Mouse (Mus musculus): ENCODE data around the gene Zfp609. TPM values are rescaled to one million over a fixed set of nuclear protein-coding genes. Genes with fewer than 3 reads are reported as not detected.
"Not testable (repeated sequence)": the region's sequence is repeated elsewhere in the genome, so short reads cannot be mapped to it uniquely, and the experiment has no call there.

Gene Zfp609
- polyA plus RNA-seq, 1 experiment from 2014 or later: 6.4 TPM

GRCm38 (mm10) chr9:65661029-65661428, 166.3 kb downstream of the Zfp609 start:
- H3K27ac ChIP-seq (replicated peaks; ENCODE audit: low read depth, low read length): no peak overlapping the region
- ATAC-seq (ENCODE audit: low read depth) (no peak), DNase-seq (ENCODE audit: low spot score) (no peak)
- H3K9me3 ChIP-seq (ENCODE audit: control insufficient read depth, low read length): no peaks in the 10 kb centered on the region
- H3K36me3 ChIP-seq (ENCODE audit: control insufficient read depth, insufficient read depth, low read length): no peaks in the 10 kb centered on the region
- H3K4me1 ChIP-seq (ENCODE audit: control insufficient read depth, insufficient read depth, low read length): no peaks in the 10 kb centered on the region
- 57% methylated on average over 5 of the region's 5 CpGs for WGBS
- H3K4me3 ChIP-seq (ENCODE audit: low read depth, low read length): no peak overlapping the region
- no peak overlapping the region for H3K9ac ChIP-seq (ENCODE audit: low read depth, low read length)
- H3K27me3 ChIP-seq (replicated peaks; ENCODE audit: control insufficient read depth, insufficient read depth, low read length): no peaks in the 10 kb centered on the region
- no peak overlapping the region for H3K4me2 ChIP-seq (ENCODE audit: low read depth, low read length)

DNA sequence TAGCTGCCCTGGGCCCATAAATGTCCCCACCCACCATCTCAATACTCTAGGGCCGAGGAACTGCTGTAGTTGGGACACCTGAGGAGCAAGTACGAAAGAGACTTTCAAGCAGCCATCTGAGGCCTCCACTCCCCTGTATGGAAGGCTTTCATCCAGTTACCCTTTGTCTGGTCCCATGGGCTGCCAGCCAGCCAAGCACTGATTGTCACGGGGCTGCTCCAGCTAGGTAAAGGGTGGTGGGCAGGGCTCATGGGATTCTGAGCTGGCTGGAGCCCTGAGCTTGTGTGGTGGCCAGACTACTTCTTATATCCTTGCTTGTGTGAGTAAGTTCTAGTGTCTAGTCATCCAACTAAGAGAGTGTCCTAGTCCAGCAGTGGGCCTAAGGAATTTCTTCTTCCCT, 170.1 kb downstream of the Zfp609 start:
- Histone ChIP-seq H3K27ac (replicated peaks; ENCODE audit: low read depth, low read length) (no peak overlapping the region), H3K9ac (ENCODE audit: low read depth, low read length) (no peak overlapping the region), H3K9me3 (ENCODE audit: control insufficient read depth, low read length) (no peaks in the 10 kb centered on the region), H3K27me3 (replicated peaks; ENCODE audit: control insufficient read depth, insufficient read depth, low read length) (no peaks in the 10 kb centered on the region), H3K4me2 (ENCODE audit: low read depth, low read length) (no peak overlapping the region), H3K4me1 (ENCODE audit: control insufficient read depth, insufficient read depth, low read length) (no peaks in the 10 kb centered on the region), H3K36me3 (ENCODE audit: control insufficient read depth, insufficient read depth, low read length) (no peaks in the 10 kb centered on the region), H3K4me3 (ENCODE audit: low read depth, low read length) (no peak overlapping the region)
- no peak for ATAC-seq (ENCODE audit: low read depth)
- no peak for DNase-seq (ENCODE audit: low spot score)
- WGBS: 86% methylated on average over 3 of the region's 3 CpGs

- Histone ChIP-seq H3K27ac (replicated peaks; ENCODE audit: low read depth, low read length) (no peak overlapping the region), H3K36me3 (ENCODE audit: control insufficient read depth, insufficient read depth, low read length) (no peaks in the 10 kb centered on the region), H3K4me2 (ENCODE audit: low read depth, low read length) (no peak overlapping the region), H3K9me3 (ENCODE audit: control insufficient read depth, low read length) (no peaks in the 10 kb centered on the region), H3K4me1 (ENCODE audit: control insufficient read depth, insufficient read depth, low read length) (no peaks in the 10 kb centered on the region), H3K4me3 (ENCODE audit: low read depth, low read length) (no peak overlapping the region), H3K27me3 (replicated peaks; ENCODE audit: control insufficient read depth, insufficient read depth, low read length) (no peaks in the 10 kb centered on the region), H3K9ac (ENCODE audit: low read depth, low read length) (no peak overlapping the region)
- no peak for ATAC-seq (ENCODE audit: low read depth)
- no peak for DNase-seq (ENCODE audit: low spot score)
- WGBS: 83% methylated on average over 8 of the region's 8 CpGs
These were observed 171.8 kb downstream of the Zfp609 start for GRCm38 (mm10) chr9:65655540-65655939.

- H3K36me3 ChIP-seq (ENCODE audit: control insufficient read depth, insufficient read depth, low read length): no peaks in the 10 kb centered on the region
- no peaks in the 10 kb centered on the region for H3K27me3 ChIP-seq (replicated peaks; ENCODE audit: control insufficient read depth, insufficient read depth, low read length)
- H3K27ac ChIP-seq (replicated peaks; ENCODE audit: low read depth, low read length): no peak overlapping the region
- WGBS: 80% methylated on average over 3 of the region's 3 CpGs
- ATAC-seq (ENCODE audit: low read depth) (no peak), DNase-seq (ENCODE audit: low spot score) (no peak)
- H3K4me3 ChIP-seq (ENCODE audit: low read depth, low read length): no peak overlapping the region
- H3K9ac ChIP-seq (ENCODE audit: low read depth, low read length): no peak overlapping the region
- H3K4me2 ChIP-seq (ENCODE audit: low read depth, low read length): no peak overlapping the region
- no peaks in the 10 kb centered on the region for H3K4me1 ChIP-seq (ENCODE audit: control insufficient read depth, insufficient read depth, low read length)
- no peaks in the 10 kb centered on the region for H3K9me3 ChIP-seq (ENCODE audit: control insufficient read depth, low read length)
These were observed 172.6 kb downstream of the Zfp609 start for GRCm38 (mm10) chr9:65654700-65655237.

- Histone ChIP-seq H3K27ac (replicated peaks; ENCODE audit: low read depth, low read length) (no peak overlapping the region), H3K9me3 (ENCODE audit: control insufficient read depth, low read length) (no peaks in the 10 kb centered on the region), H3K4me1 (ENCODE audit: control insufficient read depth, insufficient read depth, low read length) (no peaks in the 10 kb centered on the region), H3K36me3 (ENCODE audit: control insufficient read depth, insufficient read depth, low read length) (no peaks in the 10 kb centered on the region), H3K27me3 (replicated peaks; ENCODE audit: control insufficient read depth, insufficient read depth, low read length) (no peaks in the 10 kb centered on the region), H3K9ac (ENCODE audit: low read depth, low read length) (no peak overlapping the region), H3K4me2 (ENCODE audit: low read depth, low read length) (no peak overlapping the region), H3K4me3 (ENCODE audit: low read depth, low read length) (no peak overlapping the region)
- ATAC-seq (ENCODE audit: low read depth) (no peak), DNase-seq (ENCODE audit: low spot score) (no peak)
- 88% methylated on average over 4 of the region's 4 CpGs for WGBS
These were observed 173.6 kb downstream of the Zfp609 start for GRCm38 (mm10) chr9:65653741-65654140.

DNA sequence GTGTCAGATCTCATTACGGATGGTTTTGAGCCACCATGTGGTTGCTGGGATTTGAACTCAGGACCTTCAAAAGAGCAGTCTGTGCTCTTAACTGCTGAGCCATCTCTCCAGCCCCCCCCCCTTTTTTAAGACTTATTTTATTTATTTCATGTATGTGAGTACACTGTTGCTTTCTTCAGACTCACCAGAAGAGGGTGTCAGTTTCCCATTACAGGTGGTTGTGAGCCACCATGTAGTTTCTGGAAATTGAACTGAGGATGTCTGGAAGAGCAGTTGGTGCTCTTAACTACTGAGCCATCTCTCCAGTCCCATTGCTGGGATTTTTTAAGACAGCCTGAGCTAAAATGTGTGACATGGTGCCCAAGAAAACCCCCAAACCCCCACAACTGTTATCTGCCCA, 175.4 kb downstream of the Zfp609 start:
- H3K36me3 ChIP-seq (ENCODE audit: control insufficient read depth, insufficient read depth, low read length); H3K4me3 ChIP-seq (ENCODE audit: low read depth, low read length); H3K9me3 ChIP-seq (ENCODE audit: control insufficient read depth, low read length); H3K27ac ChIP-seq (replicated peaks; ENCODE audit: low read depth, low read length); H3K9ac ChIP-seq (ENCODE audit: low read depth, low read length); H3K4me2 ChIP-seq (ENCODE audit: low read depth, low read length); DNase-seq (ENCODE audit: low spot score); H3K27me3 ChIP-seq (replicated peaks; ENCODE audit: control insufficient read depth, insufficient read depth, low read length); H3K4me1 ChIP-seq (ENCODE audit: control insufficient read depth, insufficient read depth, low read length); ATAC-seq (ENCODE audit: low read depth): not testable (repeated sequence)
- 96% methylated on average over 1 of the region's 1 CpGs for WGBS

DNA sequence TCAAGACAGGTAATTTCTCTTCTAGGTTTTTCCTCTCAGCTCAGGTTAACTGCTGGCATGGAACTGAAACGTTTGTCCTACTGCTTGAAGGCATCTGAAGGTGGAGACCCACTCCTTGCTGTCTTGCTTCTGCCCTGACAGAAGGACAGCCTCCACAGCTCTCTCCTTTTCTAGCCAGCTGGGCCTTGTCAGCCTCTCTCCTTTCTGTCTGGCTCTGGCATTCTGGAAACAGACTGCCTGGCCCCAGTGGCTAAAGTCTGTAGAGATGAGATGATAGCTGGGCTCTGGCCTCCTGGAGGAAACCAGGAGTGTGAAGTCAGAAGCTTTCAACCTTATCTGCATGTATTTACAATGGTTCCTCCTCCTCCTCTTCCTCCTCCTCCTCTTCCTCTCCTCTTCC, 177.4 kb downstream of the Zfp609 start:
- Histone ChIP-seq H3K36me3 (ENCODE audit: control insufficient read depth, insufficient read depth, low read length) (no peaks in the 10 kb centered on the region), H3K27me3 (replicated peaks; ENCODE audit: control insufficient read depth, insufficient read depth, low read length) (no peaks in the 10 kb centered on the region), H3K4me3 (ENCODE audit: low read depth, low read length) (no peak overlapping the region), H3K9me3 (ENCODE audit: control insufficient read depth, low read length) (no peaks in the 10 kb centered on the region), H3K27ac (replicated peaks; ENCODE audit: low read depth, low read length) (no peak overlapping the region), H3K4me2 (ENCODE audit: low read depth, low read length) (no peak overlapping the region), H3K4me1 (ENCODE audit: control insufficient read depth, insufficient read depth, low read length) (no peaks in the 10 kb centered on the region), H3K9ac (ENCODE audit: low read depth, low read length) (no peak overlapping the region)
- DNase-seq (ENCODE audit: low spot score) (no peak), ATAC-seq (ENCODE audit: low read depth) (no peak)
- WGBS: 69% methylated on average over 1 of the region's 1 CpGs

DNA sequence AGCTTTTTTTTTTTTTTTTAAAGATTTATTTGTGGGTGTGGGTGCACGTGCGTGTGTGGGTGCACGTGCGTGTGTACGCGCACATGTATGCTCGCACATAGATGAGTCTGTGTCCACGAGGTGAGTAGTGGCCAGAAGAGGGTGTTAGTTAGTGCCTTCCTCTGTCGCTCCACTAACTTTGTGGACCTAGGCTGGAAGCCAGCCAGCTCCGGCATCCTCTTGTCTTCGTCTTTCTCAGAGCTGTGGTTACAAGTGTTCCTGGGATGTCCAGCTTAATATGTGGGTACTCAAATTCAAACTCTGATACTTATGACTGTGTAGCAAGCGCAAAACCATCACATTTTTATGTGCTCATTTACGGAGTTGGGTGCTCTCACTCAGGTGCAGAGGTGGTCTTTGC, 178.6 kb downstream of the Zfp609 start:
- WGBS: 89% methylated on average over 13 of the region's 13 CpGs
- Histone ChIP-seq H3K4me3 (ENCODE audit: low read depth, low read length) (no peak overlapping the region), H3K4me2 (ENCODE audit: low read depth, low read length) (no peak overlapping the region), H3K27ac (replicated peaks; ENCODE audit: low read depth, low read length) (no peak overlapping the region), H3K36me3 (ENCODE audit: control insufficient read depth, insufficient read depth, low read length) (no peaks in the 10 kb centered on the region), H3K9ac (ENCODE audit: low read depth, low read length) (no peak overlapping the region), H3K27me3 (replicated peaks; ENCODE audit: control insufficient read depth, insufficient read depth, low read length) (no peaks in the 10 kb centered on the region), H3K4me1 (ENCODE audit: control insufficient read depth, insufficient read depth, low read length) (no peaks in the 10 kb centered on the region), H3K9me3 (ENCODE audit: control insufficient read depth, low read length) (no peaks in the 10 kb centered on the region)
- DNase-seq (ENCODE audit: low spot score) (no peak), ATAC-seq (ENCODE audit: low read depth) (no peak)

GRCm38 (mm10) chr9:65646782-65647181, 180.6 kb downstream of the Zfp609 start:
- Histone ChIP-seq H3K9ac (ENCODE audit: low read depth, low read length) (no peak overlapping the region), H3K27ac (replicated peaks; ENCODE audit: low read depth, low read length) (no peak overlapping the region), H3K4me1 (ENCODE audit: control insufficient read depth, insufficient read depth, low read length) (peaks cover 2% of the 10 kb centered on the region; the same call in 1 of the 2 replicates), H3K9me3 (ENCODE audit: control insufficient read depth, low read length) (no peaks in the 10 kb centered on the region), H3K36me3 (ENCODE audit: control insufficient read depth, insufficient read depth, low read length) (no peaks in the 10 kb centered on the region), H3K4me2 (ENCODE audit: low read depth, low read length) (no peak overlapping the region), H3K4me3 (ENCODE audit: low read depth, low read length) (no peak overlapping the region), H3K27me3 (replicated peaks; ENCODE audit: control insufficient read depth, insufficient read depth, low read length) (no peaks in the 10 kb centered on the region)
- WGBS: 86% methylated on average over 2 of the region's 2 CpGs
- ATAC-seq (ENCODE audit: low read depth) (no peak), DNase-seq (ENCODE audit: low spot score) (no peak)
